19 mouse cellular contexts compared by ENCODE assay signal in genomic region chr1:34117709-34118108, GRCm38 (mm10).
A peak's percentile ranks its signal among the peaks of the same experiment; 100 is the strongest.
DNase-seq lines count a peak whose midpoint lies in the region; ATAC-seq and TF ChIP-seq lines count a peak whose summit lies in the region.
"Had no signal": no experiment of that assay in that cellular context is flagged by ENCODE, and none has a peak within 500 bp of the region (broad histone marks: within the 10 kb centered on the region; RNA-seq: fewer than 3 reads in every experiment).

No protein-coding gene starts in this region.

- no peaks in the 10 kb centered on the region for H3K36me3 ChIP-seq in kidney, postnatal 0 days (ENCODE audit: insufficient read depth, low read length)
- H3K36me3 ChIP-seq in midbrain, embryonic 14.5 days (ENCODE audit: control insufficient read depth, insufficient read depth, low read length) = no peaks in the 10 kb centered on the region
- no peaks in the 10 kb centered on the region for H3K36me3 ChIP-seq in midbrain, embryonic 16.5 days (ENCODE audit: control insufficient read depth, insufficient read depth, low read length)
- no peaks in the 10 kb centered on the region for H3K36me3 ChIP-seq in stomach, postnatal 0 days (ENCODE audit: control insufficient read depth, insufficient read depth, low read length)
- H3K36me3 ChIP-seq in kidney, embryonic 15.5 days = no peaks in the 10 kb centered on the region; the same call in 1 of the 2 replicates

- H3K27ac ChIP-seq in kidney, postnatal 0 days = no peak overlapping the region
- H3K27ac ChIP-seq in midbrain, embryonic 14.5 days (replicated peaks; ENCODE audit: low read depth, low read length) = no peak overlapping the region
- no peak overlapping the region for H3K27ac ChIP-seq in midbrain, embryonic 16.5 days (ENCODE audit: low read length)
- no peak overlapping the region for H3K27ac ChIP-seq in stomach, postnatal 0 days (replicated peaks)
- no peak overlapping the region for H3K27ac ChIP-seq in kidney, embryonic 15.5 days
- H3K27ac ChIP-seq: hindbrain, embryonic 13.5 days had no signal

- TF ChIP-seq CTCF in kidney, postnatal 0 days (IDR thresholded peaks at IDR 0.05; ENCODE audit: low read depth) = peak; percentile 74
- peak; percentile 78 for TF ChIP-seq CTCF in stomach, postnatal 0 days (IDR thresholded peaks at IDR 0.05; ENCODE audit: low read depth)

- H3K4me2 ChIP-seq in kidney, postnatal 0 days (ENCODE audit: low read length) = no peak overlapping the region
- H3K4me2 ChIP-seq in midbrain, embryonic 14.5 days (ENCODE audit: low read length) = no peak overlapping the region
- no peak overlapping the region for H3K4me2 ChIP-seq in midbrain, embryonic 16.5 days (ENCODE audit: low read length)
- H3K4me2 ChIP-seq in stomach, postnatal 0 days (replicated peaks; ENCODE audit: low read depth) = no peak overlapping the region
- no peak overlapping the region for H3K4me2 ChIP-seq in kidney, embryonic 15.5 days
- H3K4me2 ChIP-seq: heart, embryonic 12.5 days; hindbrain, embryonic 13.5 days had no signal

- WGBS in kidney, postnatal 0 days = 34% methylated on average over 3 of the region's 3 CpGs
- 49% methylated on average over 3 of the region's 3 CpGs for WGBS in midbrain, embryonic 14.5 days
- WGBS in midbrain, embryonic 16.5 days = 46% methylated on average over 3 of the region's 3 CpGs
- 19% methylated on average over 3 of the region's 3 CpGs for WGBS in stomach, postnatal 0 days
- 38% methylated on average over 3 of the region's 3 CpGs for WGBS in kidney, embryonic 15.5 days

- no peak for ATAC-seq in kidney, postnatal 0 days (replicated peaks; ENCODE audit: low FRiP score, low read depth)
- no peak for ATAC-seq in midbrain, embryonic 14.5 days (ENCODE audit: low FRiP score, low TSS enrichment)
- ATAC-seq in midbrain, embryonic 16.5 days = no peak
- no peak for ATAC-seq in stomach, postnatal 0 days (ENCODE audit: low FRiP score, low TSS enrichment)
- no peak for ATAC-seq in kidney, embryonic 15.5 days (replicated peaks; ENCODE audit: low FRiP score)

- no peak overlapping the region for H3K4me3 ChIP-seq in kidney, postnatal 0 days (replicated peaks; ENCODE audit: low read depth, low read length)
- H3K4me3 ChIP-seq in midbrain, embryonic 14.5 days (replicated peaks; ENCODE audit: low read depth, low read length) = no peak overlapping the region
- H3K4me3 ChIP-seq in midbrain, embryonic 16.5 days (ENCODE audit: low read depth, low read length) = no peak overlapping the region
- no peak overlapping the region for H3K4me3 ChIP-seq in stomach, postnatal 0 days (ENCODE audit: low read depth, low read length)
- no peak overlapping the region for H3K4me3 ChIP-seq in kidney, embryonic 15.5 days (replicated peaks)
- H3K4me3 ChIP-seq: erythroblast, embryonic 14.5 days; heart, embryonic 12.5 days; hindbrain, embryonic 13.5 days had no signal

- TF ChIP-seq EP300 in stomach, postnatal 0 days (optimal IDR thresholded peaks at IDR 0.05) = no peak

- no peaks in the 10 kb centered on the region for H3K9me3 ChIP-seq in kidney, postnatal 0 days (replicated peaks; ENCODE audit: low read length)
- no peaks in the 10 kb centered on the region for H3K9me3 ChIP-seq in midbrain, embryonic 14.5 days (ENCODE audit: control insufficient read depth, low read length)
- no peaks in the 10 kb centered on the region for H3K9me3 ChIP-seq in midbrain, embryonic 16.5 days (replicated peaks; ENCODE audit: control insufficient read depth, low read length, poor library complexity, severe bottlenecking)
- H3K9me3 ChIP-seq in stomach, postnatal 0 days (ENCODE audit: control insufficient read depth, low read length) = no peaks in the 10 kb centered on the region
- no peaks in the 10 kb centered on the region for H3K9me3 ChIP-seq in kidney, embryonic 15.5 days (replicated peaks)
- H3K9me3 ChIP-seq: heart, embryonic 12.5 days; hindbrain, embryonic 13.5 days had no signal

- H3K9ac ChIP-seq in kidney, postnatal 0 days (ENCODE audit: low read depth, low read length) = no peak overlapping the region
- H3K9ac ChIP-seq in midbrain, embryonic 14.5 days (replicated peaks; ENCODE audit: low read length) = no peak overlapping the region
- H3K9ac ChIP-seq in midbrain, embryonic 16.5 days (ENCODE audit: low read depth, low read length) = no peak overlapping the region
- H3K9ac ChIP-seq in stomach, postnatal 0 days (ENCODE audit: low read length) = no peak overlapping the region
- H3K9ac ChIP-seq in kidney, embryonic 15.5 days = no peak overlapping the region
- H3K9ac ChIP-seq: heart, embryonic 12.5 days; hindbrain, embryonic 13.5 days had no signal

- no peaks in the 10 kb centered on the region for H3K27me3 ChIP-seq in kidney, postnatal 0 days (ENCODE audit: insufficient read depth, low read length)
- no peaks in the 10 kb centered on the region for H3K27me3 ChIP-seq in midbrain, embryonic 14.5 days (ENCODE audit: control insufficient read depth, insufficient read depth, low read length)
- no peaks in the 10 kb centered on the region for H3K27me3 ChIP-seq in midbrain, embryonic 16.5 days (ENCODE audit: control insufficient read depth, insufficient read depth, low read depth, low read length)
- H3K27me3 ChIP-seq in stomach, postnatal 0 days (ENCODE audit: control insufficient read depth, insufficient read depth, low read length) = no peaks in the 10 kb centered on the region
- H3K27me3 ChIP-seq in kidney, embryonic 15.5 days = no peaks in the 10 kb centered on the region
- H3K27me3 ChIP-seq: heart, embryonic 12.5 days; hindbrain, embryonic 13.5 days had no signal

- peaks cover 11% of the 10 kb centered on the region; the same call in 1 of the 2 replicates for H3K4me1 ChIP-seq in kidney, postnatal 0 days (replicated peaks; ENCODE audit: insufficient read depth, low read length)
- no peaks in the 10 kb centered on the region for H3K4me1 ChIP-seq in midbrain, embryonic 14.5 days (ENCODE audit: control insufficient read depth, insufficient read depth, low read length)
- H3K4me1 ChIP-seq in midbrain, embryonic 16.5 days (ENCODE audit: control insufficient read depth, insufficient read depth, low read length) = 0 out of 2 replicates have a peak, but pooled peaks cover 2% of the 10 kb centered on the region
- H3K4me1 ChIP-seq in stomach, postnatal 0 days (replicated peaks; ENCODE audit: control insufficient read depth, insufficient read depth) = no peaks in the 10 kb centered on the region
- H3K4me1 ChIP-seq in kidney, embryonic 15.5 days = peaks cover 49% of the 10 kb centered on the region

- DNase-seq in embryo, embryonic 11 days = peak; percentile 50
- no peak for DNase-seq in embryo, embryonic 9.5 days (ENCODE audit: extremely low spot score)
- DNase-seq in kidney, postnatal 0 days (ENCODE audit: low spot score) = peak; percentile 86
- no peak for DNase-seq in kidney, adult 9 months
- peak; percentile 76 for DNase-seq in midbrain, embryonic 14.5 days
- no peak for DNase-seq in stomach, postnatal 0 days (ENCODE audit: low spot score)
- DNase-seq: adrenal gland, adult 2 months; B cell, adult 2 months; cerebellum, postnatal 36 days; layer of hippocampus, adult 9-11 months; left cerebral cortex, postnatal 4 days; lung, postnatal 14 days; right cerebral cortex, postnatal 14 days; thymus, postnatal 14 days had no signal

Comparison
In these comparisons a context has a peak if more than half of its experiments do, and no peak if none do; other contexts are left out.
1. DNase-seq: peak in embryo, embryonic 11 days (single experiment), kidney, postnatal 0 days (single experiment) and midbrain, embryonic 14.5 days (single experiment); none in embryo, embryonic 9.5 days (single experiment), kidney, adult 9 months (single experiment) and stomach, postnatal 0 days (single experiment).